Mouse (Mus musculus): ENCODE measurements around the gene Hoxd8. TPM values are rescaled to one million over a fixed set of nuclear protein-coding genes. Genes with fewer than 3 reads are reported as not detected.
A peak's percentile ranks its signal among the peaks of the same experiment; 100 is the strongest.

Hoxd8 gene
- total and polyA plus RNA-seq, 2 experiments from 2014 or later = 0.10 to 0.22 TPM

DNA sequence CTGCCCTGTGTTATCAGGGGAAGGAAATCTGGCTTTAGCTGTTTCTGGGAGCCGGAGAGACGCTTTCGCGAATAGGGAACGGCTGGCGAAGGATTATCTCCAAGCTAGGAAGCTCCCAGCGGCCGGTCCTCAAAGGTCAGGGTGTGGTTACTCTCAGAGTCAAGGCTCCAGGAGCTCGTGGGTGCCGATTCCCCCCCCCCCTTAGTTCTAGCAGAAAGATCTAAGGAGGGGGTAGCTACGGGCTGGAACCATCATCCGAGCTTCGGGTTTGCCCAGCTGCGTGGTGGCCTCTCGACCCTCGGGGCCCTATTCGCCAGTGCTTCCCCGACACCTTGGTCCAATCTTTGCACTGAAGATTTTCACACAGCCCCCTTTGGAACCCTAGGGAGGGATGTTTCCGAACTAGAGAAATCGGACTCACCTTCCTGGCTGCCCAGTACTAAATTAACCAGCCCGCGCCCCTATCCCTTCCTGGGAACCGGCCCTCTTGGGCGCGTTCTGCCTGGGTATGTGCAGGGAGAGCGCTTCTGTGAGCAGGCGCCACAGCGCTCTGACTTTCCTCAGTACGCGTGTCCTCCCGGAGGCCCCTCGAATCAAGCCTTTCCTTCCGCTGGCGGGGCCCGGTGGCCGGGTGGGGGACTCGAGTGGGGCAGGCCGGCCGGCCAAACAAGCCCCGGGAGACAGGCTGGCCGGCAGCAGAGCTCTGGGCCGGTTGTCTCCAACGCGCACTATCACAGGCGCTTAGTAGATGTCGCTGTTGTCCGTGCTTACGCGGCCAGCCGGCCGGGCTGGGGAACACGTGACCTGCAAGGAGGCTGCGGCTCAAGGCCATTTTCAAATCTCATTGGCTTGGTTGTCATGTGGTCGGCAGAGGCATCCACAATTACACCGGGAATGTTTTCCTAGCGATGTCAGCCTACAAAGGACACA lies 13.1 kb upstream of the Hoxd8 start, which contains the start of gene Hoxd10:
Hoxd10 (plus strand) TSS at position 903 of the 930 bp plus-strand sequence.
- H3K27ac ChIP-seq (ENCODE audit: low read depth, low read length) = no peak within 1 kb of the TSS
- H3K4me3 ChIP-seq (ENCODE audit: low read depth, low read length) = no peak within 1 kb of the TSS
- H3K9me3 ChIP-seq (ENCODE audit: low read length) = 0 out of 2 replicates have a peak, but pooled peaks cover 4% of the 10 kb centered on the region
- peak; percentile 40 for TF ChIP-seq CTCF (IDR thresholded peaks at IDR 0.05; ENCODE audit: low read depth)
- 2% methylated on average over 56 of the region's 56 CpGs for WGBS
- no peak within 1 kb of the TSS for H3K9ac ChIP-seq
- peak; percentile 55; the same call in 1 of the 2 replicates for ATAC-seq
- H3K27me3 ChIP-seq (ENCODE audit: insufficient read depth, low read length) = peaks cover 94% of the 10 kb centered on the region
- H3K4me2 ChIP-seq (ENCODE audit: low read depth) = no peak within 1 kb of the TSS
- no peaks in the 10 kb centered on the region for H3K36me3 ChIP-seq (ENCODE audit: insufficient read depth)
- H3K4me1 ChIP-seq (ENCODE audit: insufficient read depth) = no peaks in the 10 kb centered on the region
- no peak for DNase-seq

DNA sequence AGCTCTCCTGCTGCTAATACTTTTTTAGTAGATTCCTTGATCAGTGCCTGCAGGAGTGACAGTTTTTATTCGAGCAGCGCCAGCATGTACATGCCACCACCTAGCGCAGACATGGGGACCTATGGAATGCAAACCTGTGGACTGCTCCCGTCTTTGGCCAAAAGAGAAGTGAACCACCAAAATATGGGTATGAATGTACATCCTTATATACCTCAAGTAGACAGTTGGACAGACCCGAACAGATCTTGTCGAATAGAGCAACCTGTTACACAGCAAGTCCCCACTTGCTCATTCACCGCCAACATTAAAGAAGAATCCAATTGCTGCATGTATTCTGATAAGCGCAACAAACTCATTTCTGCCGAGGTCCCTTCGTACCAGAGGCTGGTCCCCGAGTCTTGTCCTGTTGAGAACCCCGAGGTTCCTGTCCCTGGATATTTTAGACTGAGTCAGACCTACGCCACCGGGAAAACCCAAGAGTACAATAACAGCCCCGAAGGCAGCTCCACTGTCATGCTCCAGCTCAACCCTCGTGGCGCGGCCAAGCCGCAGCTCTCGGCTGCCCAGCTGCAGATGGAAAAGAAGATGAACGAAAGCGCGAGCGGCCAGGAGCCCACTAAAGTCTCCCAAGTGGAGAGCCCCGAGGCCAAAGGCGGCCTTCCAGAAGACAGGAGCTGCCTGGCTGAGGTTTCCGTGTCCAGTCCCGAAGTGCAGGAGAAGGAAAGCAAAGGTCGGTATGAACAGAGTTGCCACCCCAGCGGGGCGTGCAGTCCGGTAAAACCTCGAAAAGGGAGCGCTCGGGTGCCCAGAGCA lies 12.2 kb upstream of the Hoxd8 start:
- DNase-seq = no peak
- Histone ChIP-seq H3K4me1 (ENCODE audit: insufficient read depth) (no peaks in the 10 kb centered on the region), H3K4me3 (ENCODE audit: low read depth, low read length) (no peak overlapping the region), H3K27ac (ENCODE audit: low read depth, low read length) (no peak overlapping the region), H3K9ac (no peak overlapping the region), H3K36me3 (ENCODE audit: insufficient read depth) (no peaks in the 10 kb centered on the region), H3K27me3 (ENCODE audit: insufficient read depth, low read length) (peaks cover 94% of the 10 kb centered on the region), H3K9me3 (ENCODE audit: low read length) (0 out of 2 replicates have a peak, but pooled peaks cover 4% of the 10 kb centered on the region), H3K4me2 (ENCODE audit: low read depth) (no peak overlapping the region)
- TF ChIP-seq CTCF (IDR thresholded peaks at IDR 0.05; ENCODE audit: low read depth) = no peak
- WGBS = 4% methylated on average over 35 of the region's 35 CpGs
- no peak for ATAC-seq

DNA sequence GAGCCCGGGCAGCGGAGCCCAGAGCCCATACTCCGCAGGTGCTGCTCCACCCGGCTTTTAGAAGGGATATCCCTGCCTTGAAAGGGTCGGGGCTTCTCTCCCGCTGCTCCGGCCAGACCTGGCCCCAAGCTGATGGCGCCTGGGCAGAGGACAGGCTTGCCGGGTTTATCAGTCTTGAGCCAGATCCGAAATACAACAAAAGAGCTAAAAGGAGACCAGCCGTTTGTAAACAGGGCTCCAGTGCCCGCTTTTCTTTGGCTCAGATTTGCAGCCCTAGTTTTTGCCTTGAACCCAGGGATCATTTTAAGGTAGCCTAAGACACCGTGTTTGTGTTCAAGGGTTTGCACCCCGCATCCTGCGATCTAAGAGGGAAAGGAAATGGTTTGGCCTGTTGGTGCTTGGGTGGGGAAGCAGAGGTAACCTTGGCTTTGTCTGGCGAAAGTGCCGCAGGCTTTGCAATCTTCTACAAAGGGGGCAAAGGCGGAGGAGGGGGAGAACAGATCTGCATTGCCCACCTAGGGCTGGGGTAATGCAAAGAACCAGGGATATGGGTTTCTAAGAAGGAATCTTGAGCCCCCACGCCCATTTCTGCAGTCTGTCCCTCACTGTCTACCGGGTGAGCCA lies 11.5 kb upstream of the Hoxd8 start:
- Histone ChIP-seq H3K27ac (ENCODE audit: low read depth, low read length) (no peak overlapping the region), H3K9ac (no peak overlapping the region), H3K4me2 (ENCODE audit: low read depth) (no peak overlapping the region), H3K4me1 (ENCODE audit: insufficient read depth) (no peaks in the 10 kb centered on the region), H3K9me3 (ENCODE audit: low read length) (0 out of 2 replicates have a peak, but pooled peaks cover 4% of the 10 kb centered on the region), H3K4me3 (ENCODE audit: low read depth, low read length) (no peak overlapping the region), H3K36me3 (ENCODE audit: insufficient read depth) (no peaks in the 10 kb centered on the region), H3K27me3 (ENCODE audit: insufficient read depth, low read length) (peaks cover 94% of the 10 kb centered on the region)
- WGBS = 2% methylated on average over 20 of the region's 20 CpGs
- TF ChIP-seq CTCF (IDR thresholded peaks at IDR 0.05; ENCODE audit: low read depth) = no peak
- ATAC-seq (no peak), DNase-seq (no peak)

DNA sequence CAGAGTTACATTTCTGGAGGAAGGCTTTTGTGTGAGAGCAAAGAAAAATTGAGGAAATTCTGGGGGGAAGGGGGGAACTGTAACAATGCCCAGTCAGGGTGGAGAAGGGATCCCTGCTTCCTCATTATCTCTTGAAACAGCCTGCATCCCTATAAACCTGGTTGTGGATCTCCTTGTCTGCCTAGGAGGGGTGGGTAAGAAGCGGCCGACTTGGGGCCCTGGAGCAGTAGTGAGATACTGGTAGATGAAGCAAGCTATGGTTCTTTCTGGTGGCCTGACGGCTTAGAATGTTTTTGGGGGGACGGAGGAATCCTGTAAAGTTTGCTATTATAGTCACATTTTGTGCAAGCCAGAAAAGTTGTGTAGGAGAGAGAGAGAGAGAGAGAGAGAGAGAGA lies 11.0 kb upstream of the Hoxd8 start:
- Histone ChIP-seq H3K4me1 (ENCODE audit: insufficient read depth) (no peaks in the 10 kb centered on the region), H3K27ac (ENCODE audit: low read depth, low read length) (no peak overlapping the region), H3K4me2 (ENCODE audit: low read depth) (no peak overlapping the region), H3K27me3 (ENCODE audit: insufficient read depth, low read length) (peaks cover 89% of the 10 kb centered on the region), H3K9me3 (ENCODE audit: low read length) (0 out of 2 replicates have a peak, but pooled peaks cover 4% of the 10 kb centered on the region), H3K9ac (no peak overlapping the region), H3K4me3 (ENCODE audit: low read depth, low read length) (no peak overlapping the region), H3K36me3 (ENCODE audit: insufficient read depth) (no peaks in the 10 kb centered on the region)
- 7% methylated on average over 4 of the region's 4 CpGs for WGBS
- TF ChIP-seq CTCF (IDR thresholded peaks at IDR 0.05; ENCODE audit: low read depth) = no peak
- no peak for ATAC-seq
- DNase-seq = no peak

DNA sequence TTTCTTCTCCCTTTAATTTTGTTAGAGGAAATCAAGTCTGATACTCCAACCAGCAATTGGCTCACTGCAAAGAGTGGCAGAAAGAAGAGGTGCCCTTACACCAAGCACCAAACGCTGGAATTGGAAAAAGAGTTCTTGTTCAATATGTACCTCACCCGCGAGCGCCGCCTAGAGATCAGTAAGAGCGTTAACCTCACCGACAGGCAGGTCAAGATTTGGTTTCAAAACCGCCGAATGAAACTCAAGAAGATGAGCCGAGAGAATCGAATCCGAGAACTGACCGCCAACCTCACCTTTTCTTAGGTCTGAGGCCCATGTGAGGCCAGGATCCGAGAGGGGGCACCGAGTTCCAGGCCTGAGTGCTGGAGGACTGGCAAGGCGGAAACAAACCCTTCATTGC lies 10.3 kb upstream of the Hoxd8 start:
- DNase-seq (no peak), ATAC-seq (no peak)
- no peaks in the 10 kb centered on the region for H3K36me3 ChIP-seq (ENCODE audit: insufficient read depth)
- H3K4me3 ChIP-seq (ENCODE audit: low read depth, low read length) = no peak overlapping the region
- 0 out of 2 replicates have a peak, but pooled peaks cover 4% of the 10 kb centered on the region for H3K9me3 ChIP-seq (ENCODE audit: low read length)
- 2% methylated on average over 16 of the region's 16 CpGs for WGBS
- H3K4me1 ChIP-seq (ENCODE audit: insufficient read depth) = no peaks in the 10 kb centered on the region
- no peak overlapping the region for H3K9ac ChIP-seq
- TF ChIP-seq CTCF (IDR thresholded peaks at IDR 0.05; ENCODE audit: low read depth) = peak; percentile 22; the same call in 1 of the 2 replicates
- H3K27me3 ChIP-seq (ENCODE audit: insufficient read depth, low read length) = peaks cover 87% of the 10 kb centered on the region
- no peak overlapping the region for H3K27ac ChIP-seq (ENCODE audit: low read depth, low read length)
- no peak overlapping the region for H3K4me2 ChIP-seq (ENCODE audit: low read depth)

DNA sequence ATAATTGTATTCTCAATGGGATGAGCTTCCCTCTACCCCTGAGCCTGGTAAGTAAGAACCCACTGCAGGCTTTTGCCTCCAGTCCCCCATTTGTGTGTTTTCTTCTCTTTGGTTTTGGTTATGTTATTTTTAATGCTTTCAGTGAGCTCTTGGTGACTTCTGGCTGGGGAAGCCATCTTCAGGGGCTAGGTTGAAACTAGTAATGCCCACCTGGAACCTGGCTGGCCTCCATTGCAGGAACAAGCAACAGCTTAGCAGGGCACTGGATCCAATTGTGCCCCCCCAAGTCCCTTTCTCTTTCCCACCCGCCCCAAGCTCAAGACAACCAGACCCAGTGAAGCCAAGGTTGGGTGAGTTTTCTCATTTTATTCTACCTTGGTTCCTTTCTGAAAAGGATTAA lies 9.0 kb upstream of the Hoxd8 start:
- Histone ChIP-seq H3K36me3 (ENCODE audit: insufficient read depth) (no peaks in the 10 kb centered on the region), H3K9ac (no peak overlapping the region), H3K27me3 (ENCODE audit: insufficient read depth, low read length) (peaks cover 90% of the 10 kb centered on the region), H3K4me1 (ENCODE audit: insufficient read depth) (no peaks in the 10 kb centered on the region), H3K9me3 (ENCODE audit: low read length) (0 out of 2 replicates have a peak, but pooled peaks cover 4% of the 10 kb centered on the region), H3K27ac (ENCODE audit: low read depth, low read length) (no peak overlapping the region), H3K4me3 (ENCODE audit: low read depth, low read length) (no peak overlapping the region), H3K4me2 (ENCODE audit: low read depth) (no peak overlapping the region)
- ATAC-seq (no peak), DNase-seq (no peak)
- 0% methylated on average over 1 of the region's 1 CpGs for WGBS
- TF ChIP-seq CTCF (IDR thresholded peaks at IDR 0.05; ENCODE audit: low read depth) = no peak
